Mouse (Mus musculus): ENCODE measurements around the gene Popdc3. TPM values are rescaled to one million over a fixed set of nuclear protein-coding genes. Genes with fewer than 3 reads are reported as not detected.
A peak's percentile ranks its signal among the peaks of the same experiment; 100 is the strongest.
"Not testable (repeated sequence)": the region's sequence is repeated elsewhere in the genome, so short reads cannot be mapped to it uniquely, and the experiment has no call there.

The Popdc3 gene
- polyA plus RNA-seq, 1 experiment from 2014 or later: 0.18 TPM

DNA sequence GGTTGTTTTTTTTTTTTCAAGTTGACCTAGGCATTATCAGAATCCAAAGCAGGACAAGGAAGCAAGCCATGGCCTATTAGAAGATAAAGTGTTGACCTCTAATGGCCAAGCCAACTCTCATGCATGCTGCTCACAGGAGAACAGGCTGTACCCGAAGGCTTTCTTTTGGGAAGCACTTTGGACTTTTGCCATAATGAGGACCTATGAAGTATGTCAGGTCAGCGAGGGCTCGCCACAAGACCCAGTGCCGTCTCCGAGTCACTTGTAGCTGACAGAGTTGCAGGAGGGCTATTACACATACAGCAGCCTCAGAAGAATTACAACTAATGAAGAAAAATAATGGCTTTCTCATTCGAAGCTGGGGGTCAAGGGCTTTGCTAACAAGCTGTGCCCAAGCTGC is 55.5 kb downstream of the Popdc3 start:
- no peak for DNase-seq (ENCODE audit: low spot score)

DNA sequence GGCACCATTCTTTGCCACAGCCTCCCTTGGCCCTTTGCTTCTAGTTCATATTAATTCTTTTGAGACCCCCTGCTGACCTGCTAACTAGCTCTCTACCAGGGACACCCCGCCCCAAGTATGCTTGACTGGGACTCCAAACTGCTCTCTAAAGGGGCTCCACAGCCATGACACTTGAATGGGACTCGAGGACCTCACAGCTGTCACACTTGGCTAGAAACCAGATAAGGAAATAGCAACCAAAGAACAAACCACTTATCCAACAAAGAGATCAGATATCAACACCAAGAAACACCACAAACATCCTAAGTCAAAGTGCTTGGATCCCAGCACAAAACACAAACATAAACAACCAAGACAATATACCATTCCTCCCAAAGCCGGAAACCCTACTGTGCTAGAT is 58.4 kb downstream of the Popdc3 start:
- DNase-seq (ENCODE audit: low spot score): no peak
- 48% methylated on average over 3 of the region's 3 CpGs for WGBS
- Histone ChIP-seq H3K27me3 (ENCODE audit: insufficient read depth, poor library complexity, severe bottlenecking) (no peaks in the 10 kb centered on the region), H3K4me3 (no peak overlapping the region), H3K4me1 (replicated peaks) (no peaks in the 10 kb centered on the region), H3K36me3 (no peaks in the 10 kb centered on the region), H3K27ac (no peak overlapping the region), H3K9me3 (no peaks in the 10 kb centered on the region)

More for the DNA sequence above, 55.5 kb downstream of the Popdc3 start:
- Histone ChIP-seq H3K27me3 (ENCODE audit: insufficient read depth, poor library complexity, severe bottlenecking) (no peaks in the 10 kb centered on the region), H3K4me3 (no peak overlapping the region), H3K4me1 (replicated peaks) (peaks cover 10% of the 10 kb centered on the region; the same call in 1 of the 2 replicates), H3K27ac (no peak overlapping the region), H3K36me3 (no peaks in the 10 kb centered on the region), H3K9me3 (no peaks in the 10 kb centered on the region)
- WGBS: 87% methylated on average over 6 of the region's 6 CpGs

- H3K9me3 ChIP-seq: no peaks in the 10 kb centered on the region
- 72% methylated on average over 5 of the region's 5 CpGs for WGBS
- H3K4me1 ChIP-seq (replicated peaks): no peaks in the 10 kb centered on the region
Observed at GRCm38 (mm10) chr10:45237492-45237891, 59.6 kb downstream of the Popdc3 start.

GRCm38 (mm10) chr10:45260477-45260876 is 82.6 kb downstream of the Popdc3 start:
- Histone ChIP-seq H3K27me3 (ENCODE audit: insufficient read depth, poor library complexity, severe bottlenecking) (no peaks in the 10 kb centered on the region), H3K4me3 (no peak overlapping the region), H3K4me1 (replicated peaks) (no peaks in the 10 kb centered on the region), H3K9me3 (peaks cover 10% of the 10 kb centered on the region; the same call in 1 of the 2 replicates), H3K27ac (no peak overlapping the region), H3K36me3 (no peaks in the 10 kb centered on the region)
- 85% methylated on average over 1 of the region's 1 CpGs for WGBS
- no peak for DNase-seq (ENCODE audit: low spot score)

More at GRCm38 (mm10) chr10:45237492-45237891, 59.6 kb downstream of the Popdc3 start:
- Histone ChIP-seq H3K36me3 (no peaks in the 10 kb centered on the region), H3K27me3 (ENCODE audit: insufficient read depth, poor library complexity, severe bottlenecking) (no peaks in the 10 kb centered on the region), H3K27ac (no peak overlapping the region), H3K4me3 (no peak overlapping the region)
- no peak for DNase-seq (ENCODE audit: low spot score)

GRCm38 (mm10) chr10:45262126-45262525 is 84.2 kb downstream of the Popdc3 start:
- 90% methylated on average over 3 of the region's 3 CpGs for WGBS
- Histone ChIP-seq H3K4me3 (no peak overlapping the region), H3K9me3 (no peaks in the 10 kb centered on the region), H3K36me3 (no peaks in the 10 kb centered on the region), H3K4me1 (replicated peaks) (no peaks in the 10 kb centered on the region), H3K27me3 (ENCODE audit: insufficient read depth, poor library complexity, severe bottlenecking) (no peaks in the 10 kb centered on the region), H3K27ac (no peak overlapping the region)
- no peak for DNase-seq (ENCODE audit: low spot score)

DNA sequence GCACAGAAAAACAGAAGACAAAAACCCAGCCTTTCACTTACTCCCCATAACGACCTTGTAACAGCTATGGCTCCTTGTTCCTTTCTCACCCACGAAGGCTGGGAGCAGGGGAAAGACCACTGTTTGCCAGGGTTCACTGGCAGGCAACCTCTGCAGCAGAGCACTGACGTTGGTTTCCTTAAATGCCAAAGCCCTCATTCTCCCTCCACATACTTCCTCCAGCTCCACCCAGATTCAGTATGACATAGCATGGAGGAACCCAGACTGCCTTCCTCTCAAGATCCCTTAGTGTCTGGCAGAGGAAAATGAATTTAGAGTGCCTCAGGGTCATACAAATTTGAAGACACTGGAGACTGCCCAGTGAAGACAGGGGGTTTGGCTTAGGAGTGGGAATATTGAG is 98.6 kb downstream of the Popdc3 start:
- no peak overlapping the region for H3K27ac ChIP-seq
- no peaks in the 10 kb centered on the region for H3K36me3 ChIP-seq
- H3K9me3 ChIP-seq: 0 out of 2 replicates have a peak, but pooled peaks cover 2% of the 10 kb centered on the region
- 66% methylated on average over 3 of the region's 3 CpGs for WGBS
- H3K4me3 ChIP-seq: no peak overlapping the region
- no peaks in the 10 kb centered on the region for H3K4me1 ChIP-seq (replicated peaks)
- no peaks in the 10 kb centered on the region for H3K27me3 ChIP-seq (ENCODE audit: insufficient read depth, poor library complexity, severe bottlenecking)
- no peak for DNase-seq (ENCODE audit: low spot score)

- Histone ChIP-seq H3K27ac (no peak overlapping the region), H3K4me1 (replicated peaks) (no peaks in the 10 kb centered on the region), H3K36me3 (no peaks in the 10 kb centered on the region), H3K27me3 (ENCODE audit: insufficient read depth, poor library complexity, severe bottlenecking) (no peaks in the 10 kb centered on the region), H3K4me3 (no peak overlapping the region), H3K9me3 (no peaks in the 10 kb centered on the region)
- WGBS: 89% methylated on average over 5 of the region's 5 CpGs
- no peak for DNase-seq (ENCODE audit: low spot score)
Observed at GRCm38 (mm10) chr10:45276995-45277394, 99.1 kb downstream of the Popdc3 start.

DNA sequence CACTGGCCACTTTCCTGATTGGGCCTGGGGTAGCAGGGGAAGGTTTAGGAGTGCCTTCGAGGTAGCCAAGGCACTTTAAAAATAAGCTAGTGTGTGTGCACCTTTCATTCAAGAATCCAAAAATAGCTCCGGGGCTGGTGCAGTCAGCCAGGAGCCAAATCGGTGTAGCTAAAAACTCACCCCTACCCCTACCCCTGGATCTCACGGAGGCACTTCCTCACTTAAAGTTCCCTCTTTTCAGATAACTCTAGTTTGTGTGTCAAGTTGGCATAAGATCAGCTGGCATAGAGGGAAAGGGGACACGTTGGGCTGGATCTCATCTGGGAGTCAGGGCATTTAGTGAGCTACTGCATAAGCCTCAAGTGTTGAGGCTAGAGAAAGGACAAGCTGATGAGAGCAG is 107.8 kb downstream of the Popdc3 start:
- H3K9me3 ChIP-seq: no peaks in the 10 kb centered on the region
- DNase-seq (ENCODE audit: low spot score): no peak
- peaks cover 5% of the 10 kb centered on the region for H3K4me1 ChIP-seq (replicated peaks)
- 89% methylated on average over 5 of the region's 5 CpGs for WGBS
- no peak overlapping the region for H3K27ac ChIP-seq
- H3K4me3 ChIP-seq: no peak overlapping the region
- H3K27me3 ChIP-seq (ENCODE audit: insufficient read depth, poor library complexity, severe bottlenecking): peaks cover 33% of the 10 kb centered on the region
- H3K36me3 ChIP-seq: no peaks in the 10 kb centered on the region

DNA sequence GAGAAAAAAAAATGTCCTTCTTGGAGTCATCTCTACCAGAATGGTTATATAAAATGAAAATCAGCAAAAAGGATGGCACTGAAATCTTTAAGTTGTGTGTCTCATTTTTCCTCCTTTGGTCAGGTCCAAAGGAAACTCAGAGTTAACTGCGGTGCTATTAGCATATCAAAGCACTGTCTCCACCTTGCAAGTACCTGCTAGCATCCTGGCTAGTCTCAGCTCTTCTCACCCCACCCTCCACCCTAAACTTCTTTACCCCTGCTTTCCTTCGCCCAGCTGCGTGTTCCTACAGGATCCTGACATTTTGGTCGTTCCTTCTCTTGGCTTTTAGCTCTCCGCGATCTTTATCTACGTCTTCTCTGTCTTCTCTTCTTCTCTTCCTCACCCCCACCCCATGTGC is 110.5 kb downstream of the Popdc3 start:
- H3K4me3 ChIP-seq: no peak overlapping the region
- H3K27ac ChIP-seq: no peak overlapping the region
- 45% methylated on average over 7 of the region's 7 CpGs for whole genome bisulfite sequencing
- H3K9me3 ChIP-seq: no peaks in the 10 kb centered on the region
- H3K27me3 ChIP-seq (ENCODE audit: insufficient read depth, poor library complexity, severe bottlenecking): peaks cover 40% of the 10 kb centered on the region
- H3K4me1 ChIP-seq (replicated peaks): peaks cover 5% of the 10 kb centered on the region
- H3K36me3 ChIP-seq: no peaks in the 10 kb centered on the region
- no peak for DNase-seq (ENCODE audit: low spot score)

DNA sequence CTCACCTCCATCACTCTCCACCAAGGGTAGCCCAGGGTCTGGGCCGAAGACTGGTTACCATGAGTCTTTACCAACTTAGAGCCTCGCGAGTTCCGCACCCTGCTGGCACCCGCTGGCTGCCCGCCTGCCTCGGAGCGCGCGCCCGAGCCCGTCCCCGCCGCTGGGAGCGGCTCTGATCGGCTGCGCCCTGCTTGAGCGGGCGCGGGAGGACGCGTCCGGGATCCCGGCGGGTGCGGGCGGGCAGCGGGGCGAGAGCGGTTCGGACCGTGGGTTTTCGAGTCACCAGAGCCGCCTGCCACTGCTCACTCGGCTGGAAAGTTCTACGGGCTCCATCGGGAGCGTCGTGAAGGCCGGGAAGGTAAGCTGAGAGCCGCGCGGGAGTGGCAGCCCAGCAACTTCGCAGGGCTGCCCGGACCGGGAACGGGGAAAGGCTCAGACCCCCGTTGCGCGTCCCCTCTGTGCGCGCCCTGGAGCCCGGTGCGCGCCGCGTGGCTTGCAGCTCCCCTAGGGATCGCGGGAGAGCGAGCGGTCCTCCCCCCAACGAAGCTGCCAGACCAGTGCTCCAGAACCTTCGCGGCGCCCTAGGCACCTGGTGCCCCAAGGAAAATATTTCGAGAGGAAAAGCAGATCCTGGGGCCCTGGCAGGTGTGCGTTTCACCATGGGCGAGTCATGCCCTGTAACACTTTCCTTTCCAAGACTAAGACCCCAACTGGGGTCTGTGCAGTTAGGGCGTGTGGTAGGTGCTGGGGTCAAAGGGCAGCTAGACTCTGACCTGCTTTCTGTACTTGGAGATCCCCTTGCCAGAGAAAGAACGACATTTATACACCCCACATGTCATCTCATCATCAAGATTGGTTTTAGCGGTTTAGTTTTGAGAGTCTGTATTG is 111.6 kb downstream of the Popdc3 start:
- H3K36me3 ChIP-seq: no peaks in the 10 kb centered on the region
- H3K9me3 ChIP-seq: no peaks in the 10 kb centered on the region
- H3K27ac ChIP-seq: peak overlapping the region; percentile 73
- H3K4me1 ChIP-seq (replicated peaks): peaks cover 5% of the 10 kb centered on the region
- peak; percentile 43 for DNase-seq (ENCODE audit: low spot score)
- H3K27me3 ChIP-seq (ENCODE audit: insufficient read depth, poor library complexity, severe bottlenecking): peaks cover 40% of the 10 kb centered on the region
- WGBS: 1% methylated on average over 71 of the region's 71 CpGs
- H3K4me3 ChIP-seq: peak overlapping the region; percentile 66

- Histone ChIP-seq H3K4me3 (no peak overlapping the region), H3K27me3 (ENCODE audit: insufficient read depth, poor library complexity, severe bottlenecking) (peaks cover 36% of the 10 kb centered on the region), H3K9me3 (no peaks in the 10 kb centered on the region), H3K36me3 (no peaks in the 10 kb centered on the region), H3K4me1 (replicated peaks) (peaks cover 5% of the 10 kb centered on the region), H3K27ac (no peak overlapping the region)
- 73% methylated on average over 5 of the region's 5 CpGs for WGBS
- no peak for DNase-seq (ENCODE audit: low spot score)
Observed at GRCm38 (mm10) chr10:45290618-45291017, 112.7 kb downstream of the Popdc3 start.

DNA sequence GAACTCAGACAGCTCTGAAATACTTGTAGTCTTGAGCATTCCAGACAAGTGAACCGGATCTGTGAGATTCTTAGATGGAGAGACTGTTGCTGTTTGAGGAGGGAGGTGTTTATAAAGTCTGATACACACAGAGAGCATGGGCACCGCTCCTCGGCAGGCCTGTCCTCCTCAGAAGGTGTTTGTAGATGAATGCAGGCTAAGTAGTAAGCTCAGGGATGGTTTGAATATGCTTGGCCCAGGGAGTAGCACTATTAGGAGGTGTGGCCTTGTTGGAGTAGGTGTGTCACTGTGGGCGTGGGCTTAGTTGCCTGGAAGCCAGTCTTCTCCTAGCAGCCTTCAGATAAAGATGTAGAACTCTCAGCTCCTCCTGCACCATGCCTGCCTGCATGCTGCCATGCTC is 114.3 kb downstream of the Popdc3 start:
- H3K27me3 ChIP-seq (ENCODE audit: insufficient read depth, poor library complexity, severe bottlenecking): peaks cover 34% of the 10 kb centered on the region
- not testable (repeated sequence) for DNase-seq (ENCODE audit: low spot score); H3K9me3 ChIP-seq; H3K27ac ChIP-seq; H3K4me3 ChIP-seq; H3K4me1 ChIP-seq (replicated peaks); H3K36me3 ChIP-seq
- 80% methylated on average over 4 of the region's 4 CpGs for WGBS

DNA sequence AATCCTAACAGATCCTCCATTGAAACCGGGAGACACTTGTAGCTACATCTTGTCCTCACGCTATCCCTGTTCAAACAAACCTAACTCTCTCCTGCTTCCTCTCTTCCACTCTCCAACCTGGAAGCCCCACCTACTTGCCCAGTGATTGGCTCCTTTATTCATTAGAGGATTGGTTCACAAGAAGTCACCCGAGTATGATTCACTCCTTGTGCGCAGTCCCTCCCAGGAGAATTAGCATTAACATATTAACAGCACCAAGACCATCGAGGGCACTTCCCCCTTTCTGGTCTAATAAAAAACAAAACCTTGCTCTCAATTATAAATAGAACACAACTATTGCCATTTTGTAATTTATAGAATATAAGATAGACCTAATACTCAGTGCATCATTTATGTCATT is 117.2 kb downstream of the Popdc3 start:
- DNase-seq (ENCODE audit: low spot score): no peak
- no peaks in the 10 kb centered on the region for H3K9me3 ChIP-seq
- peaks cover 13% of the 10 kb centered on the region for H3K27me3 ChIP-seq (ENCODE audit: insufficient read depth, poor library complexity, severe bottlenecking)
- H3K27ac ChIP-seq: no peak overlapping the region
- 87% methylated on average over 5 of the region's 5 CpGs for WGBS
- H3K36me3 ChIP-seq: no peaks in the 10 kb centered on the region
- H3K4me3 ChIP-seq: no peak overlapping the region
- no peaks in the 10 kb centered on the region for H3K4me1 ChIP-seq (replicated peaks)
